Mouse (Mus musculus): ENCODE results near the gene Prpf3. TPM values are rescaled to one million over a fixed set of nuclear protein-coding genes. Genes with fewer than 3 reads are reported as not detected.

Prpf3 gene
- total RNA-seq, 2 experiments from 2014 or later, result 37.2 to 37.8 TPM

- TF ChIP-seq CTCF (IDR thresholded peaks at IDR 0.05), result no peak
- Histone ChIP-seq H3K27ac (peak overlapping the region; percentile 86), H3K4me3 (peak overlapping the region; percentile 91)
- no peak for DNase-seq (ENCODE audit: extremely low spot score in 1 of 2, low spot score in 2 of 2)
- intact Hi-C loops (cut with DNase I), result no loop called here
These were observed 37.4 kb upstream of the Prpf3 start for GRCm38 (mm10) chr3:95893126-95893525.

GRCm38 (mm10) chr3:95892066-95893052 lies 36.7 kb upstream of the Prpf3 start:
- no peak for TF ChIP-seq CTCF (IDR thresholded peaks at IDR 0.05)
- intact Hi-C loops (cut with DNase I), result no loop called here
- no peak for DNase-seq (ENCODE audit: extremely low spot score in 1 of 2, low spot score in 2 of 2)
- Histone ChIP-seq H3K4me3 (no peak overlapping the region), H3K27ac (peak overlapping the region; percentile 78)

GRCm38 (mm10) chr3:95891211-95892065 lies 35.8 kb upstream of the Prpf3 start, which contains the start of gene BC028528:
Gene BC028528, minus strand, starts transcription at chr3:95892005.
- TF ChIP-seq CTCF (IDR thresholded peaks at IDR 0.05), result no peak
- intact Hi-C loops (cut with DNase I), result no loop called here
- no peak for DNase-seq (ENCODE audit: extremely low spot score in 1 of 2, low spot score in 2 of 2)
- Histone ChIP-seq H3K4me3 (peak within 1 kb of the TSS; percentile 26), H3K27ac (peak within 1 kb of the TSS; percentile 78)

DNA sequence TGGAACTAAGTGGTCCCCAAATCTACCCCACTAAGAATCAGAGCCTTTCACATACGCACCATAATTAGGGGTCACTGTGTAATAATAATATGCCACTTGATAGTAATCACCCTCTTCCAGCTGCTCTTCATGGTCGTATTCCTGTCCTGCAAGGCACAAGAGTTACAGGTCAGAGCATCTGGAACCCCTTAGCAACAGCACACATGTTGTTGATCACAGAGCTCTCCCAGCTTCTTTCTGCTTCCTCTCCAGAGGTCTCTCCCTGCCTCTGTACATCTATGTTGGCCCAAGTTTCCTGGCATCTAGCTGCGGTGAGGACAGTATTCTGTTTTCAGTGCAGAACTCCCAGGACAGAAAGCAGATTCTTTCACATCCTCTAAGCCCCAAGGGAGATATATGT lies 34.0 kb upstream of the Prpf3 start:
- intact Hi-C loops (cut with DNase I), result no loop called here
- Histone ChIP-seq H3K27ac (no peak overlapping the region), H3K4me3 (no peak overlapping the region)
- TF ChIP-seq CTCF (IDR thresholded peaks at IDR 0.05), result no peak
- DNase-seq (ENCODE audit: extremely low spot score in 1 of 2, low spot score in 2 of 2), result no peak

- intact Hi-C loops (cut with DNase I), result no loop called here
- no peak overlapping the region for H3K27ac ChIP-seq
- no peak for DNase-seq (ENCODE audit: extremely low spot score in 1 of 2, low spot score in 2 of 2)
- no peak overlapping the region for H3K4me3 ChIP-seq
- no peak for TF ChIP-seq CTCF (IDR thresholded peaks at IDR 0.05)
These were observed 31.9 kb upstream of the Prpf3 start for GRCm38 (mm10) chr3:95887596-95887995.

GRCm38 (mm10) chr3:95884400-95884799 lies 28.7 kb upstream of the Prpf3 start:
- DNase-seq (ENCODE audit: extremely low spot score in 1 of 2, low spot score in 2 of 2), result no peak
- Histone ChIP-seq H3K4me3 (no peak overlapping the region), H3K27ac (no peak overlapping the region)
- intact Hi-C loops (cut with DNase I), result loop anchor here (5.0 kb wide), 1 partner anchor 68 kb away; no protein-coding TSS in a partner anchor
- no peak for TF ChIP-seq CTCF (IDR thresholded peaks at IDR 0.05)

GRCm38 (mm10) chr3:95882816-95883425 lies 27.2 kb upstream of the Prpf3 start:
- intact Hi-C loops (cut with DNase I), result loop anchor here (1.0 to 5.0 kb wide), 3 partner anchors 23 to 69 kb away; partner anchors contain the start of gene Anp32e
- peak; percentile 66 for TF ChIP-seq CTCF (IDR thresholded peaks at IDR 0.05)
- H3K4me3 ChIP-seq, result peak overlapping the region; percentile 69
- peak; percentile 65 to 67 for DNase-seq (ENCODE audit: extremely low spot score in 1 of 2, low spot score in 2 of 2)
- peak overlapping the region; percentile 96 for H3K27ac ChIP-seq

DNA sequence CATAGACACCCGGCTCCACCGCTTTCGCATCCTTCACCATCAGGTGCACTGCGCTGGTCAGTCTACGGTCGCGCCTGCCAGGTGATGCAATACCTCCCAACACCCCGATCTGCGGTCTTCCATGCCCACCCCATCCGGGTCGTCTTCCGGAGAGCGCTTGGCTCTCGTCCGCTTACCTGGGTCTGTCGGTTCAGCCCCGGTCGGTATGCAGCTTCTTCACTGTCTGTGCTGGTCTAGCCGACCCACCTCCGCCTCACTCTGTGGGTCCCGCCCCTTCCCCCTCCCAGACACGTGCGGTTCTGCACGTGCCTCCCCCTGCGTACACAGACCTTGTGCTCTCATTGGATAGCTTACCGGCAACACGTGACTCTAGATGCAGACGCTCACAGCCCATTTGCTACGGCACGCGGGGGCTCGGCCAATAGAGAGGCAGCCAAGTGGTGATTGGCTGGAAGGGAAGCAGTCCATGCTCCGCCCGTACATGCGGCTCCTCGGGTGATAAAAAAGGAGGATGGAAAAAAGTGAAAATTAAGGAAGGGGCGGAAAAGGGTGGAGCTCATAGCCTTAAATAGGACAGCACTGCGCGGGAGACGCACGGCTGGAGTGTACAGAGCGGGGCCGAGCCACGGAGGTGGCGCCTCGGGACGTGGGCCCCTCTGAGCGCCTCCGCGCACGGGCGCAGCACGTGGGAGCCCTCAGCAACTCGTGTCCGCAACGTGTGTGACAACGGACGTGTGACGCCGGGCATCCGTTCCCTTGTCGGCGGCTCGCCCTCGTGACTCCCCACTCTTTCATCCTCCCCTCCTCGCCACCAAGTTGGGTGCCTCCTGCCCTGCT lies 26.5 kb upstream of the Prpf3 start, which contains the start of gene Ciart:
Ciart (minus strand) TSS at position 273 of the 837 bp plus-strand sequence.
- DNase-seq (ENCODE audit: extremely low spot score in 1 of 2, low spot score in 2 of 2), result peak; percentile 91 to 94
- Histone ChIP-seq H3K27ac (peak within 1 kb of the TSS; percentile 96), H3K4me3 (peak within 1 kb of the TSS; percentile 69)
- intact Hi-C loops (cut with DNase I), result loop anchor here (2.0 to 5.0 kb wide), 2 partner anchors 47 to 70 kb away; partner anchors contain the start of gene Anp32e
- no peak for TF ChIP-seq CTCF (IDR thresholded peaks at IDR 0.05)

- intact Hi-C loops (cut with DNase I), result no loop called here
- no peak for TF ChIP-seq CTCF (IDR thresholded peaks at IDR 0.05)
- no peak overlapping the region for H3K27ac ChIP-seq
- DNase-seq (ENCODE audit: extremely low spot score in 1 of 2, low spot score in 2 of 2), result no peak
- H3K4me3 ChIP-seq, result no peak overlapping the region
These were observed 23.4 kb upstream of the Prpf3 start for GRCm38 (mm10) chr3:95879063-95879462.

GRCm38 (mm10) chr3:95872048-95872447 lies 16.4 kb upstream of the Prpf3 start:
- peak overlapping the region; percentile 59 for H3K4me3 ChIP-seq
- TF ChIP-seq CTCF (IDR thresholded peaks at IDR 0.05), result no peak
- intact Hi-C loops (cut with DNase I), result no loop called here
- DNase-seq (ENCODE audit: extremely low spot score in 1 of 2, low spot score in 2 of 2), result no peak
- H3K27ac ChIP-seq, result peak overlapping the region; percentile 93; the same call in 1 of the 2 replicates

Data from left cerebral cortex, adult 2 months (tissue).